Mouse (Mus musculus) embryonic fibroblast, embryonic 13.5 days (primary cell): ENCODE measurements around the gene Glra1. TPM values are rescaled to one million over a fixed set of nuclear protein-coding genes. Genes with fewer than 3 reads are reported as not detected.

Source experiments
- H3K27ac ChIP-seq: 2 replicates; pipeline ENCODE4 v1.5.1; 2012; ENCODE audit warnings: low read length, control low read depth, inconsistent platforms; ENCODE audit not compliant: insufficient read depth
- H3K4me1 ChIP-seq: 2 replicates; pipeline ENCODE4 v1.6.1; 2011; ENCODE audit warnings: low read length; ENCODE audit not compliant: control insufficient read depth, insufficient read depth
- H3K4me3 ChIP-seq: 2 replicates; pipeline ENCODE4 v1.5.1; 2011; ENCODE audit warnings: mild to moderate bottlenecking, control low read depth, low read length; ENCODE audit not compliant: insufficient read depth
- CTCF ChIP-seq: IDR thresholded peaks from 2 replicates; pipeline ENCODE4 v1.5.1; 2011; ENCODE audit warnings: mild to moderate bottlenecking, control low read depth, low read length, moderate library complexity, borderline replicate concordance; ENCODE audit not compliant: insufficient read depth
- POLR2A ChIP-seq: IDR thresholded peaks from 2 replicates; pipeline ENCODE4 v1.6.1; 2011; ENCODE audit warnings: low read depth, mild to moderate bottlenecking, control low read depth, low read length, moderate library complexity
- polyA plus RNA-seq: library from polyadenylated mRNA; stranded (reverse); fragments of >200 nt; gene quantifications from 2 replicates; pipeline ENCODE4 v1.2.4, GENCODE M21; 2011; ENCODE audit warnings: low read depth; ENCODE audit not compliant: missing spikeins, insufficient read length

The Glra1 gene
- polyA plus RNA-seq, 1 experiment, result not detected

- Histone ChIP-seq H3K27ac (no peak overlapping the region), H3K4me1 (no peaks in the 10 kb centered on the region), H3K4me3 (no peak overlapping the region)
- TF ChIP-seq CTCF, result peak; percentile 24; the same call in 1 of the 2 replicates
- TF ChIP-seq POLR2A, result no peak
Observed at GRCm38 (mm10) chr11:55589376-55590167, 18.4 kb downstream of the Glra1 start.

GRCm38 (mm10) chr11:55574397-55574796, 33.6 kb downstream of the Glra1 start:
- Histone ChIP-seq H3K27ac (no peak overlapping the region), H3K4me3 (no peak overlapping the region), H3K4me1 (no peaks in the 10 kb centered on the region)
- TF ChIP-seq POLR2A, result no peak
- no peak for TF ChIP-seq CTCF

- no peak for TF ChIP-seq CTCF
- no peak for TF ChIP-seq POLR2A
- Histone ChIP-seq H3K4me1 (no peaks in the 10 kb centered on the region), H3K27ac (no peak overlapping the region), H3K4me3 (no peak overlapping the region)
Observed at GRCm38 (mm10) chr11:55571144-55571543, 36.9 kb downstream of the Glra1 start.

- Histone ChIP-seq H3K27ac (no peak overlapping the region), H3K4me3 (no peak overlapping the region), H3K4me1 (no peaks in the 10 kb centered on the region)
- no peak for TF ChIP-seq POLR2A
- no peak for TF ChIP-seq CTCF
Observed at GRCm38 (mm10) chr11:55566309-55567099, 41.5 kb downstream of the Glra1 start.

- Histone ChIP-seq H3K4me1 (no peaks in the 10 kb centered on the region), H3K4me3 (no peak overlapping the region), H3K27ac (no peak overlapping the region)
- TF ChIP-seq CTCF (no peak), POLR2A (no peak)
Observed at GRCm38 (mm10) chr11:55545690-55546089, 62.3 kb downstream of the Glra1 start.

- no peaks in the 10 kb centered on the region for H3K4me1 ChIP-seq
- no peak for TF ChIP-seq POLR2A
- TF ChIP-seq CTCF, result no peak
- H3K27ac ChIP-seq, result no peak overlapping the region
- no peak overlapping the region for H3K4me3 ChIP-seq
Observed at GRCm38 (mm10) chr11:55542671-55543070, 65.3 kb downstream of the Glra1 start.

- no peak for TF ChIP-seq POLR2A
- no peak for TF ChIP-seq CTCF
- H3K4me1 ChIP-seq, result no peaks in the 10 kb centered on the region
- H3K27ac ChIP-seq, result no peak overlapping the region
- H3K4me3 ChIP-seq, result no peak overlapping the region
Observed at GRCm38 (mm10) chr11:55542128-55542527, 65.9 kb downstream of the Glra1 start.

GRCm38 (mm10) chr11:55534766-55535165, 73.2 kb downstream of the Glra1 start:
- H3K4me3 ChIP-seq, result no peak overlapping the region
- no peaks in the 10 kb centered on the region for H3K4me1 ChIP-seq
- TF ChIP-seq POLR2A, result no peak
- no peak for TF ChIP-seq CTCF
- H3K27ac ChIP-seq, result no peak overlapping the region

GRCm38 (mm10) chr11:55533378-55533777, 74.6 kb downstream of the Glra1 start:
- Histone ChIP-seq H3K4me1 (no peaks in the 10 kb centered on the region), H3K27ac (no peak overlapping the region), H3K4me3 (no peak overlapping the region)
- TF ChIP-seq POLR2A (no peak), CTCF (no peak)

- H3K4me3 ChIP-seq, result no peak overlapping the region
- no peaks in the 10 kb centered on the region for H3K4me1 ChIP-seq
- H3K27ac ChIP-seq, result no peak overlapping the region
- TF ChIP-seq POLR2A, result no peak
- TF ChIP-seq CTCF, result no peak
Observed at GRCm38 (mm10) chr11:55530741-55531140, 77.3 kb downstream of the Glra1 start.
